Mouse (Mus musculus) lung, postnatal 10 days (tissue): ENCODE results near the gene Ipp.

Source experiments
- DNase-seq: peaks from one replicate; pipeline ENCODE4 v3.0.0; 2021

The Ipp gene

GRCm38 (mm10) chr4:116507425-116508218 is at the start of gene Ipp:
Ipp (plus strand) TSS chr4:116507549.
- DNase-seq = peak; percentile 97

GRCm38 (mm10) chr4:116461943-116462342 is 45.4 kb upstream of the Ipp start:
- no peak for DNase-seq

DNA sequence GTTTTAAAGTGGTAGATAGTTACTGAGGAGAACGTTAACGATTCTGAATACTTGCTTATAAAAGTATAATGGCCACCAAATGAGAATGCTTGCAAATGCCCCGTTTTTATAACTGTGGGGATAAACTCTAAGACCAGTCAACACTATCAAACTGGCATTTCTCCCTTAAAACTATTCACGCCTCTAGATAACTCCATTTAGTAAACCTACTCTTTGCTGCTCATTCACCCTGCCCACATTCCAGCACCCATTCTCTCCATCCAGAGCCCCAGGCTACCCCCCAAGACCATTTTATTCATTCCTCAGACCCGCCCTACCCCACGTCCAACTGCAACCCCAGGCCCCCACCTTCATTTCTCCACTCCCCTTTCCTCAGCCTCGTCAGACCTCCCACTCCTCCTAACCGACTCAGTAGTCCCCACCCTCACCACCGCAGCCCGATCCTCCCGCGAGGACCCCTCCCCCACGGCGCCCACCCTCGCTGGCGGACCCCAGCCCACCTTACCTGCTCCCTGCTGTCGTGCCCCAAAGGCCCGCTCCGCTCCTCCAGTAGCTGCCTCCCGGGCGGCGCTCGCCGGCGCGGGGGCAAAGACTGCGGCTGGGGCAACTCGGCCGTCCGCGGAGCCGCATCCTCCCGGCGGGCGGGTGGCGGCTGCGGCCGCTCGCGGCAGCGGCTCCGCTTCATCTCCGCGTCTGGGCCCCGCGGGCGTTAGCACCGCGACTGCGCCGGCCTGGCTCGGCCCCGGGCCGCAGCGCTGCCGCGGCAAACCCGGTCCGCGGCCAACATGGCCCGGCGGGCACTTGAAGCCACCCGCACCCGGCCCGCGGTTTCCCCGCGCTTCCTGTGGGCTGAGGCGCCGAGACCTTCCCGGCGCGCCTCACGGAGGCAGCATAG is 43.9 kb upstream of the Ipp start:
- peak; percentile 46 for DNase-seq

DNA sequence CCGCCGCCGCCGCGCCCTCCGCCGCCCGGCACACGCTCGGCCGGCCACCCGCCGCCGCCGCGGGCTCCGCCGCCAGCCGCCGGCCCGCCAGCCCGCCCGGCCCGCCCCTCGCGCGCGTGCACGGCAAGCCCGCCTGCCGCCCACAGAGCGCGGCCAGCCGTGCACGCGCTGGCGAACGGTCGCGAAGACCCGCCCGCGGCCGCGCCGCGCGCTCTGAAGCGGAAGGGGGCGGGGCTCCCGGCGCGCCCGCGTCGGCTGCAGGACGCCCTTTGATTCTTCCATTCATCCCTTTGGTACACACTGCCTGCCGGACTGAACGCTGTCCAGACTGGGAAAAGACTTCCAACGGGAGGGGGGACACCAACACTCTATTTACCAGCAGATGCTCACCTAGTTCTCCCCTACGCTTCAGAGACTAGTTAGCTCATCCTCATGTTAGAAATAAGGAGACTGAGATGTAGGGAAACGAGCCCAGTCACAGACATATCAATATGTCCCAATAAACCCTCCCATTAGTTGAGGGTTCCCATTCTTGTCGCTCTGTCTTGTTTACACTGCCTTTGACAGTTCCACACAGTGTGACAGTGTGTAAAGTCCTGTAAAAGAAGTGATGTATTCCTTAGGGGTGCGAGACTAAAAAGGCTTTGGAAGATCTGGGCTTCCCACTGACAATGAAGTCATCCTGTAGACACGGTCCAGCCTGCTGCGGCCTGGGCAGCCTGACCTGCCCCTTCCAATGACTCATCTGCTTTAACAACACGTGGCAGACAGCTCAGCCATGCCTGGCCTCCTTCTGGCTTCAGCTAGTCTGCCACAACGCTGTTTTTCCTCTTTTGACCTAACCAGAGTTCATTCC is 43.0 kb upstream of the Ipp start, which contains the start of gene Mast2:
Mast2 (minus strand) TSS at position 58 of the 856 bp plus-strand sequence.
- peak; percentile 87 for DNase-seq

DNA sequence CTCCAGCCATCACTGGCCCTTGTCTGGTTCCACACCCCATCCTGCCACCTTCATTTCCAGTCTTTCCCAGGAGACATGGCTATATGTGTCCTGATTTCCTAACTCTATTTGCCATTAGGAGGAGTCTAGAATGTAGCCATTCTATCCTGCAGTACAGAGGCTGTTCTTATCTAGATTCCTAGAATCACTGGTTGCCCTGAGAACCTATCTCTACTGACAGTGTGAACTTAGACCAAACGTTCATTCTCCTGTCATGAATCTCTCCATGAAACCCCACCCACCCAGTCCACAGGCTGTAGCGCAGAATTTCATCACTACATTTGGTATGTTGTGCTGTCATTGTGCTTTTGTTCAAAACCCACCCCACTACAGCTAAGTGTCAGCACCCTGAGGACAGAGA is 26.0 kb upstream of the Ipp start:
- DNase-seq = no peak

- peak; percentile 53 for DNase-seq
Observed at GRCm38 (mm10) chr4:116483476-116483875, 23.9 kb upstream of the Ipp start.

- DNase-seq = peak; percentile 88
Observed at GRCm38 (mm10) chr4:116491119-116491536, 16.2 kb upstream of the Ipp start.

- DNase-seq = peak; percentile 20
Observed at GRCm38 (mm10) chr4:116491886-116492285, 15.5 kb upstream of the Ipp start.

GRCm38 (mm10) chr4:116492460-116492859 is 14.9 kb upstream of the Ipp start:
- DNase-seq = peak; percentile 58

- DNase-seq = no peak
Observed at GRCm38 (mm10) chr4:116493646-116494045, 13.7 kb upstream of the Ipp start.

DNA sequence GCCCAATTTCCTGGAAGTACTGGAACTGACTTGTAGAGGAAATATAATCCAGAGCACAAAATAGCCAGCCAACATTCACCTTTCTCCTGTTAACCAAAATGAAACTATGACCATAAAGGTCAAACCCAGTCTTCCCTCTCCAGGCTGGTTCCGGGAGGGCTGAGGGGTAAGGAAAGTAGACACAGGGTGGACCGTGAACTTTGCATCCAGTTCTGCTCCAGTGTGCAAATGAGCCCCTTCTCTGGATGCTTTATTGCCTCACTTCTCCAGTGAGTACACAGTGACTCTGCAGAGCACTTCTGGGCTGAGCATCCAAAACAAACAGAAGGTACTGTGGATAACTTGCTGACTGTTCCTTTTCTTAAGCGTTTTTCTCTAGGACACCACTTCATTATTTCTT is 7.4 kb upstream of the Ipp start:
- no peak for DNase-seq

- peak; percentile 3 for DNase-seq
Observed at GRCm38 (mm10) chr4:116506886-116507424, 394 bp upstream of the Ipp start.

GRCm38 (mm10) chr4:116531109-116531508 is 23.8 kb downstream of the Ipp start:
- no peak for DNase-seq

DNA sequence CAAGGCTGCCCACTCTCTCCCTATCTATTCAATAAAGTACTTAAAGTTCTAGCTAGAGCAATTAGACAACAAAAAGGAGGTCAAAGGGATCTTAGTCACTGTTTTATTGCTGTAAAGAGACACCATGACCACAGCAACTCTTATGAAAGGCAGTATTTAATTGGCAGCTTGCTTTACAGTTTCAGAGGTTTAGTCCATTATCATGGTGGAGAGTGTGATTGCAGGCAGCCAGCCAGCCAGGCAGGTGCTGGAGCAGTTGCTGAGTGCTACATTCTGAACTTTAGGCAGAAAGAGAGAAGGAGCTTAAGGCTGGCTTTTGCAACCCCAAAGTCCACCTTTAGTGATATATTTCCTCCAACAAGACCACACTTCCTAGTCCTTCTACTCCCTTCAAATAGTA is 29.0 kb downstream of the Ipp start:
- DNase-seq = no peak

GRCm38 (mm10) chr4:116537737-116538136 is 30.4 kb downstream of the Ipp start:
- DNase-seq = no peak

GRCm38 (mm10) chr4:116550432-116550831 is 43.1 kb downstream of the Ipp start:
- no peak for DNase-seq

- no peak for DNase-seq
Observed at GRCm38 (mm10) chr4:116553035-116553434, 45.7 kb downstream of the Ipp start.

- DNase-seq = peak; percentile 90
Observed at GRCm38 (mm10) chr4:116555413-116556300, 48.3 kb downstream of the Ipp start, which contains the start of gene Tmem69. Tmem69 (minus strand) TSS chr4:116555936.

DNA sequence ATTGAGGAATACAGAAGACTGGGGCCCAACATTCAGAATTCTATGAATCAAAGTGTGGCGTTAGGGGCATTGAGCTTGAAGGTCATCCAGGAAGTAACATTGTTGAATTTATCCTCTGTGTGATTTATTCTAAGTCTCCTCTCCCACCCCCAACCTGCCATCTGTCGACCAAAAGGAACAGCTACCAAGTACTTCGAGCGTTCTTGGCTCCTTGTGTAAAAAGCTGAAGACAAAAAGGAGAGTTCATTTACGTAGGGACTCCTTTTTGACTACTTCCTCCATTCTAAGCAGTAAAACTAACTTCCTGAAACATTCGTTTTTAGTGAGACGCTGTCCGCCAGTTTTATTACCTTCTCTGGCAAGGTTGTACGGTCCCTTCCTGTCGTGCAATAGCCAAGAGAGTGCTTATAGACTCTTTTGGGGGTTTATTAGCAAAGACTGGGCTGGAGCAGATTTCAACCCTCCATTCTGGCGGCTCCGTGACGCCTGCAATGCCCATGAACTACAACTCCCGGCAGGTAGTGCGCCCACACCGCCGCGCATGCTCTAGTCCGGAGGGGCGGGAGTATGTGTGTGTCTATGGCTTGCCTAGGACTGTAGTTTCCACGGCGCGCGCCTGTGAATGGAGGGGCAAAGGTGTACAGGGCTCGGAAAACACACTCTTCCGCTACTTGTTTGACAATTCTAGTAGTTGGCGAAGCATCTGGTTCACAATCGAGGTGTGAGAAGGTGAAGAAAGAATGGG is 49.4 kb downstream of the Ipp start:
- DNase-seq = peak; percentile 97

- peak; percentile 97 for DNase-seq
Observed at GRCm38 (mm10) chr4:116557306-116558121, 50.2 kb downstream of the Ipp start, which contains the start of gene Gpbp1l1. Gpbp1l1 (plus strand) TSS chr4:116557658.
